Mouse (Mus musculus) induced T-regulatory cell, adult 2 months (primary cell): Measurements from ENCODE around the gene Cyfip1.

Experiments
- DNase-seq: peaks from one replicate; pipeline ENCODE4 v3.0.0-alpha.2; 2012; ENCODE audit warnings: low read depth

The Cyfip1 gene

DNA sequence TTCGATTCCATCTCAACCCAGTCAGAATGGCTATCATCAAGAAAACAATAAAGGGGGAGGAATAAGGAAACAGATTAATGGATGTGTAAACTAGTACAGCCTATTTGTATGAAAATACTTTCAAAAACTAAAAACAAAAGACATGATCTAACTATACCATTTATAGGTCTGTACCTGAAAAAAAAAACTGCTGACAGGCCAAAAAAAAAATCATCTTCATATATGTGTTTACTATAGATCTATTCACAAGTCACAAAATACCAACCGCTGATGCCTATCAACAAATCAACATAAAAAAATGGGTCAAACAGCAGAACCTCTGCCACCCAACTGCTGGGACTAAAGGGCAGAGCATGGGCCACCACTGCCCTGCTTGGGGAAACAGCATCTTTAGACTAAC, 114.5 kb downstream of the Cyfip1 start:
- DNase-seq: no peak

DNA sequence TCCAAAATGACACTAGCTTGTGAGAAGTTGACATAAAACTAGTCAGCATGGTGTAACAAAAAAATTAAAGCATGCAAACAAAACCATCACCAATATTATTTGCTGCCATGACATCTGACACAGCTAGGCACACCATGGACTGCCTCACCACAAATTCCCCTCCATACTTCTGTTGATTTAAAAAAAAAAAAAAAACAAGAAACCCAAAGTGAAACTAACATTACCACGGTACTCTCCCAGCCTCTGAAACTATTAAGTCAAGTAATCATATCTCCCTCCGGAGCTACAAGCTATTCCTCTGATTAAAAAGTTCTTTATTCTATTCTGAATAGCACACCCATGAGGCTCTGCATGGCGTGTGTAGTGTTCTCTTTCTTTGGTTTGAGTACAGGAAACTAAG, 115.6 kb downstream of the Cyfip1 start:
- DNase-seq: peak; percentile 52

DNA sequence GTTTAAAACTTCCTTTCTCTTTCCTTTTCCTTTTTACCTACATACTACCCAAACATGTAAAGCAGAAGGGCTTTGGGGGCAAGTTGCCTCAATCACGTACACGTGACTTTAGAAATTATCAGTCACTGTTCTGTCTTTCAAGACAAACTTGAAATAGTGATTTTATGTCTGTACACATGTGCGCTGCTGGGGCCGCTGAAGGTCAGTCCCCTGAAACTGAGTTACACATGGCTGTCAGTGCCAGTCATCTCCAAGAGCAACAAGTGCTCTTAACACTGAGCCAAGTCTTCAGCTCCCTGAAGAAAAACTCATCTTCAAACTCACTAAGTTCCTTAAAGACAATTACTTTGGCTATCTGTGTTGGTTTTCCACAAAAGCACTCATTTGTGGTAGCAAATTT, 116.4 kb downstream of the Cyfip1 start:
- no peak for DNase-seq

DNA sequence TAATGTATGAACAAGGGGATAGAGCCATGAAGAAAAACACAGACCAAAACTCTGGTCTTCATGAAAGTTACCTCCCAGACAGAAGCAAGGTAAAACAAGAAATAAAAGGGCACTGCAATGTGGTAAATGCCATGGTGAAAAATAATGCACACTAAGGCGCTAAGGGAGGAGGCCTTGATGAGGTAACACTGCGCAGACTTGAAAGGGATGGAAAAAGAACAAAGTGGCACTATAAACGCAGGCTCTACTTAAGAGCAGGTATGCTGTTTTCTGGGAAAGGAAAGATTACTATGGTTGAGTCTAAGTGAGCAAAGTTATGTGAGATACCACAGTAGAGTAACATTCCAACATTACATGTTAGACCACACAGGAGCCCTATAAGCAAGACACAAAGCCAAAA, 118.3 kb downstream of the Cyfip1 start:
- DNase-seq: no peak

GRCm38 (mm10) chr7:55960506-55960905, 119.0 kb downstream of the Cyfip1 start:
- DNase-seq: peak; percentile 19

DNA sequence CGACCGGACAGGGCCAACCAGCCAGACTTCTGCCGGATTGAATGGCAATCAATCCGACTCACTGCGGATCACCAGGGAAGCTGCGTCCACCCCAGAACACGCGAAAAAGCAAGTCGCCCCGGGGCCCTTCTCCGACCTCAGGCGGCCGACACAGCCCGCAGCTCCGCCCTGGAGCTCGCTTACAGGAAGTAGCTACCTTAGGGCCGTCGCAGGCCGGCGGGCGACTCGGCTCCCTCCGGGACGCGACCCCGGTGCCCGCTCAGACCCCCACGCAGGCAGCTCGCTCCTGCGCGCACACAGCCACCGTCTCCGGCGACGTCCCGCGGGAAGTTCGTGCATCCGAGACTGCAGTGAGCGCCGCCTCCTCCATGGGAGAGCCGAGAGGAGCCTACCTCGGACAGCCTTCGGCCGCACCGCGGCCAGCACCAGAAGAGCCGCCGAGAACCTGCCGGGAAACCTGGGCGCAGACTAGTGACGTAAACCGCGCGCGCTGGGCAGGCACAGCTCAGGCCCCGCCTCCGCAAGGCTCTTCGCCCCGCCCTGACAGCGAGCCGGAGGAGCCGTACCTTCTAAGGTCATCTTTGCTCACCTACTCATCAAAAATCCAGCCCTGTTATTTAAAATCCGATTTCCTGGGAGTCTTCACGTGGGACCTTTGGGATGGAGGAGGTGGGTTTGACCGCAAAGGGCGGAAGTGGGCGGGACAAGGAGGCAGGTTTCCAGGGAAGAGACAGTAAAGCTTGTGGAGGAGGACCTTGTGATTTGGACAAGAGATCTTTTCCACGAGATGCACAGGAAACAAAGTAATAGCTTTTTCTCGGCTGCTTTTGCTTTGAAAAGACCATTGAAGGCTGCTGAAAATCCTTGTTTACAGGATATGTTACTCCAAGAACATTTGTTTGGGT, 120.7 kb downstream of the Cyfip1 start, which contains the start of gene Nipa2:
Gene Nipa2, minus strand, starts transcription at position 473 of the 905 bp plus-strand sequence.
- peak; percentile 95 for DNase-seq

DNA sequence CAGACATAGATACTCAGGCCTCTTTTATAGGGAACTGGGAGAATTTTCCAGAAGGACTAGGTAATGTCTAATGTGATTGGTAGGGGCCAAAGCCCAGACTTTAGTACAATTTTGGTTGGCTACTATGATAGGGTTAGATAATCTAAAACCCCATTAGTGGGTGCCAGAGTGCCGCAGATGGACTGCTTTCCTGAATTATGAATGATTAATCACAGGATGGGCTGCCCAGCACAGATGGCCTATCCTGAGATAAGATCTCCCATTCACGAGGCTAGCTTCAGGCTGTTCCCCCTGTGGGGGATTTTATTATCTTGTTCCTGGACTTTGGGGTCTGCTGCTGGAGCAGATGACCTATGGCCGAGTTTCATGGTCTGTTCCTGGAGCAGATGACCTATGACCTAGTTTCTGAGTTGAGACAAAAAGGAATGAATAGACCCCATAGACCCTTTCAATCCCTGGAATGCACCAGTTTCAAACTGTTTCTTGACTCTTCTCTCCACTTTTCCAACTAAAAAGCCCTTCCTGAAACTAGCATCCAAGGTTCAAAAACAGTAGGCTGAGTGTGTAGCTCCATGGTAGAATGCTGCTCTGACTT, 125.4 kb downstream of the Cyfip1 start:
- no peak for DNase-seq

DNA sequence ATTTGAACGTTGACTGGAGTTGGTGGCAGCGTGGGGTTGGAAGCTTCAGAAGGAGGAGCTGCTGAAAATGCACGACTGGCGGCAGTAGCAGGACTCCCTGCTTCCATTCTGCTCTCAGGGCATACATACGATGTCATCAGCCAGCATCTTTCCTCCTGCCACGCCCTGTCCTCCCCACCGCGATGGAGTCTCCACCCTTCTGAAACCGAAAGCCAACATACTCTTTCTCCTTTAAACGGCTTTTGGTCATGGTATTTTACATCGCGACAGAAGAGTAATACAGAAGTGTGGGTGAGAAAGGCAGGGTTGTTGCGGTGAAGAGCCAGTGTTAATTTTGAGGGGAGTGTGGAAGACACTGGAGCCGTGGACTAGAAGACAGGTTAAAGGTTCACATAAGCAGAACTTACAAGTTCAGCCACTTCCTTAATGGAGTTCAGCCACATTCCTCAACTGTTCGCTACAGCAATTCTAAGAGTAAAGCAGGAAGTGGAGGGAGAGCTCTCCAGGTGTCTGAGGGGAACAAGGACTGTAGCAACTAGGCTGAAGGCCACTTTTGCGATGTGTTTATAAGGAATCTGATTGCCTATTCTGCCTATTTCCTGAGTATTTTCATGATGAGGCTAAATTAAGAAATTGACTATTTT, 126.8 kb downstream of the Cyfip1 start:
- DNase-seq: peak; percentile 89

DNA sequence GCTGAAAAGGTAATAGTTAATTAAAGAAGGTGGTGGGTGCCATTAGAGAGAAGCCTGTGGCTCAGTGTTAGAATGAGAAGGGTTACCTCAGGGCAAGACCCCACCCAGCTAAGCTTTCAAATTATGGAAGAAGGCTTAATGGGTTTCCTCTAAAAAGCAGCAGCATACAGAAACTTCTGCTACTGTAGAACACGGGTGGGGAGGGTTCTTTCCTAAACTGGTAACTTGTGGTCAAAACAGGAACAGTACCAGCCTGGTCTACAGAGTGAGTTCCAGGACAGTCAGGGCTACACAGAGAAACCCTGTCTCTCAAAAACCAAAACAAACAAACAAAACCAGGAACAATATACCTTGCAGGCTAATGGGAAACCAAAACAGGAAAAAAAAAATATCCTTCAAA, 127.9 kb downstream of the Cyfip1 start:
- DNase-seq: peak; percentile 46

DNA sequence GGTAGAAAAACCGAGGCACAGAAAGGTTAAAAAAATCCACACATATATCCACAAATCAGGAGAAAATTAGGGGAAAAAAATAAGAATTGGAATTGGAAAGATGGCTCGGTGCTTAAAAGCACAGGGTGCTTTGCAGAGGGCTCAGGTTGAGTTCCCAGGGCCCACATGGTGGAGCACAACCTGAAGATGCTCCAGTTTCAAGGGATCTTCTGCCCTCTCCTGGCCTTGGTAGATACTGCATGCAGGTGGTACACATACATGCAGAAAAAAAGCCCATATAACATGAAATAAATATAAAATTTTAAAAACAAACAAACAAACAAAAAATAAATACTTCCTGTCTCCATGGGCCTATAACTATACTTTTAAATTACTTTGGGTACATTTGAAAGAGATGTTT, 132.9 kb downstream of the Cyfip1 start:
- DNase-seq: peak; percentile 55

GRCm38 (mm10) chr7:55981511-55981910, 140.0 kb downstream of the Cyfip1 start:
- DNase-seq: no peak
